Mouse (Mus musculus): ENCODE results near the gene Ephb2. TPM values are rescaled to one million over a fixed set of nuclear protein-coding genes. Genes with fewer than 3 reads are reported as not detected.

Gene Ephb2
- total RNA-seq, 2 experiments from 2014 or later = 18.7 to 19.8 TPM

GRCm38 (mm10) chr4:136800366-136800765 is 35.4 kb downstream of the Ephb2 start:
- DNase-seq = no peak

GRCm38 (mm10) chr4:136797677-136798569 is 37.9 kb downstream of the Ephb2 start:
- DNase-seq = no peak

GRCm38 (mm10) chr4:136793320-136793719 is 42.5 kb downstream of the Ephb2 start:
- no peak for DNase-seq

GRCm38 (mm10) chr4:136789821-136790220 is 46.0 kb downstream of the Ephb2 start:
- DNase-seq = peak; percentile 47 to 68

GRCm38 (mm10) chr4:136787357-136787756 is 48.4 kb downstream of the Ephb2 start:
- DNase-seq = no peak

GRCm38 (mm10) chr4:136786453-136787276 is 49.1 kb downstream of the Ephb2 start:
- no peak for DNase-seq

GRCm38 (mm10) chr4:136783552-136784150 is 52.1 kb downstream of the Ephb2 start:
- peak in 1 of 2 experiments; percentile 38 for DNase-seq

GRCm38 (mm10) chr4:136782579-136782925 is 53.2 kb downstream of the Ephb2 start:
- DNase-seq = peak; percentile 26 to 60

- peak; percentile 63 to 73 for DNase-seq
Measured at GRCm38 (mm10) chr4:136781868-136782578, 53.8 kb downstream of the Ephb2 start.

GRCm38 (mm10) chr4:136780201-136780895 is 55.4 kb downstream of the Ephb2 start:
- no peak for DNase-seq

GRCm38 (mm10) chr4:136779156-136779555 is 56.6 kb downstream of the Ephb2 start:
- DNase-seq = no peak

- no peak for DNase-seq
Measured at GRCm38 (mm10) chr4:136776471-136776892, 59.3 kb downstream of the Ephb2 start.

- no peak for DNase-seq
Measured at GRCm38 (mm10) chr4:136775903-136776302, 59.9 kb downstream of the Ephb2 start.

- no peak for DNase-seq
Measured at GRCm38 (mm10) chr4:136774201-136774600, 61.6 kb downstream of the Ephb2 start.

- DNase-seq = no peak
Measured at GRCm38 (mm10) chr4:136772952-136773584, 62.7 kb downstream of the Ephb2 start.

- DNase-seq = no peak
Measured at GRCm38 (mm10) chr4:136772318-136772717, 63.5 kb downstream of the Ephb2 start.

- DNase-seq = no peak
Measured at GRCm38 (mm10) chr4:136770718-136771117, 65.1 kb downstream of the Ephb2 start.

- DNase-seq = no peak
Measured at GRCm38 (mm10) chr4:136768499-136768898, 67.3 kb downstream of the Ephb2 start.

- peak; percentile 59 to 63 for DNase-seq
Measured at GRCm38 (mm10) chr4:136765080-136765479, 70.7 kb downstream of the Ephb2 start.

GRCm38 (mm10) chr4:136763349-136763748 is 72.4 kb downstream of the Ephb2 start:
- DNase-seq = no peak
